Mouse (Mus musculus): ENCODE measurements at regions not wholly inside any gene's neighbourhood (a gene's known extent, or its start where the extent isn't known, plus 50 kb on each side); places are given as distances from the start of the nearest gene placed in this dataset.

DNA sequence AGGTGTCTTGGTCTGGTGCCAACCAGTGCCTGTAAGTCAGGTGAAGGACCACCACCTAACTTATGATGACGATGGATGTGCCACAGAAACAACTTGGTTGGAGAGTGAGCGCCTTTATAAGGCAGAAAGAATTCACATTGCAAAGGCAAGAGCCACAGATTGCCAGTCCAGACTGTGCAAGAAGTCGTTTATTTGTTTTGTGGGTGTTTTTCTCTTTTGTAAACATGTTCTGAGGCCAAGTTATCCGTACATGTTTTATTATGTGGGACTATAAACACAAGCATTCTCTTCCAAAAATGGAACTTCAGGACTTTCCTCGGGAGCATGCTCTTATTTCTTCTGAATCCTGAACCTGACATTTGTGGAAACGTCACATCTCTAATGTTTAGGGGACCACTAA is 369.8 kb upstream of the Nt5c1b start:
- Histone ChIP-seq H3K27me3 (replicated peaks; ENCODE audit: control insufficient read depth, insufficient read depth, low read length) (no peaks in the 10 kb centered on the region), H3K4me1 (replicated peaks; ENCODE audit: control insufficient read depth, insufficient read depth, low read length) (peaks cover 8% of the 10 kb centered on the region; the same call in 1 of the 2 replicates)
- 56% methylated on average over 6 of the region's 6 CpGs for WGBS

DNA sequence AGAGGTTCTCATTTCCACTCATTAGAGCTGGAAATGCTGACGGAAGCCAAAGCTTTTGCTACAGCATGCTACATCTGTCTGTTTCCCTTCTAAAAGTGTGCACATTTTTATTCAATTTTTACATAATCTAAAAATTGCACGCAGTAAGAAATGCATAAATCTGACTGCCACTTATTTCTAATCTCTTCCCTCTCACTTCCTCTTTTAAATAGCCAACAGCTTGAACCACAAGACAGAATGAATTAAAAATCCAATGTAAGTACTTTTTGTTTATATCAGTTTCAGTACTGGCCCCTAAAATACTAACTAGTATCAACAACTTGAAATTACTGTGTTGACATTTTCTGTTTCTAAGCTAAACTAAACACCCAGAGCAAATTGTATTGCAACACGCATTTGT is 361.3 kb upstream of the Nt5c1b start:
- Histone ChIP-seq H3K27me3 (replicated peaks; ENCODE audit: control insufficient read depth, insufficient read depth, low read length) (no peaks in the 10 kb centered on the region), H3K9ac (ENCODE audit: low read length) (no peak overlapping the region)

More for the DNA sequence above, 369.8 kb upstream of the Nt5c1b start:
- ATAC-seq (replicated peaks; ENCODE audit: low FRiP score, low TSS enrichment, low read depth) (no peak), DNase-seq (ENCODE audit: low spot score) (no peak)
- no peak overlapping the region for H3K4me2 ChIP-seq (ENCODE audit: low read length)
- no peaks in the 10 kb centered on the region for H3K36me3 ChIP-seq (ENCODE audit: control insufficient read depth, insufficient read depth, low read length)
- H3K4me3 ChIP-seq (ENCODE audit: low read depth, low read length) = no peak overlapping the region
- no peak overlapping the region for H3K27ac ChIP-seq (ENCODE audit: low read depth)
- H3K9me3 ChIP-seq (ENCODE audit: control insufficient read depth, low read length) = no peaks in the 10 kb centered on the region
- no peak overlapping the region for H3K9ac ChIP-seq (ENCODE audit: low read length)

DNA sequence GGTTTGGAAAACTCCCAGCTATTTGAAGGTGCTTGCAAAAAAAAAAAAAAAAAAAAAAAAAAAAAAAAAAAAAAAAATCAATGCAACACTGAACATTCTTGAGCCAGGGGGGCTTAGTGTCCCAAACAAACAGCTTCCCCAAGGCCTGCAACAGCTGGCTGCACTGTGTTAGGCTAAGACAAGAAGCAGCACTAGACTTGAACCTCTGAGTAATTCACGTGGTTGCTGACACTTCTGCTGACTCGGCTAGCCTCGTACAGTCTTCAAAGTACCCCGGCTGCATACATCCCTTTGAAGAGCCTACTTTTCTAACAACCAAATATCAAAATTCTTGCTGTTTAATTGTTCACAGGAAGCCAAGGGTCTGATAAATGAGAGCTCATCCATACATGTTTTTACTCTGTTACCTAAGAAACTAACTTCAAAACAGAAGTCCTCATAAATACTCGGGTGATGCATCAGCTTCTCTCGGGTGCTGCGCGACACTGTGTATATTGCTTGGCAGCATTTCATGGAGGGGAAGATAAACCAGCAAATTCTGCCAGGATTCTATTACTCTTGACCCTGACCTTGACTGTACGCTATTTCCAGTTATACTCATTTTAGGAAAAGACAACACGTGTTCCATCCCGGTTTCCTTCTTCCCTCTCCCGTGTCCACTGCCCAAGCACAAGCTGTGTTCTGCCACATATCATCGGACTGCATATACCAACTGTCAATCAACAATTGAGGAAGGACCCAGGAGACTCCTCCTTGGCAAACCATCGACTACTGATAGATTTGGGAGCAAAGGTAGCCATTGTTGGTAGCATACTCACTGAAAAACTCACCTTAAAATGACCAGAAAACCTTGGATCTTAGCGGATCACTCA is 352.8 kb upstream of the Nt5c1b start:
- ATAC-seq (replicated peaks; ENCODE audit: low FRiP score, low TSS enrichment, low read depth) = peak; percentile 81; the same call in 1 of the 2 replicates
- H3K27me3 ChIP-seq (replicated peaks; ENCODE audit: control insufficient read depth, insufficient read depth, low read length) = no peaks in the 10 kb centered on the region
- no peaks in the 10 kb centered on the region for H3K9me3 ChIP-seq (ENCODE audit: control insufficient read depth, low read length)
- no peak overlapping the region for H3K9ac ChIP-seq (ENCODE audit: low read length)
- peak overlapping the region; percentile 13; the same call in 1 of the 2 replicates for H3K4me2 ChIP-seq (ENCODE audit: low read length)
- H3K4me1 ChIP-seq (replicated peaks; ENCODE audit: control insufficient read depth, insufficient read depth, low read length) = peaks cover 9% of the 10 kb centered on the region
- H3K27ac ChIP-seq (ENCODE audit: low read depth) = peak overlapping the region; percentile 52
- no peak overlapping the region for H3K4me3 ChIP-seq (ENCODE audit: low read depth, low read length)
- 36% methylated on average over 15 of the region's 15 CpGs for WGBS
- H3K36me3 ChIP-seq (ENCODE audit: control insufficient read depth, insufficient read depth, low read length) = no peaks in the 10 kb centered on the region
- peak; percentile 64 for DNase-seq (ENCODE audit: low spot score)

More for the DNA sequence above, 361.3 kb upstream of the Nt5c1b start:
- 43% methylated on average over 3 of the region's 3 CpGs for WGBS
- no peaks in the 10 kb centered on the region for H3K9me3 ChIP-seq (ENCODE audit: control insufficient read depth, low read length)
- DNase-seq (ENCODE audit: low spot score) = no peak
- no peak overlapping the region for H3K4me3 ChIP-seq (ENCODE audit: low read depth, low read length)
- no peaks in the 10 kb centered on the region for H3K36me3 ChIP-seq (ENCODE audit: control insufficient read depth, insufficient read depth, low read length)
- H3K4me1 ChIP-seq (replicated peaks; ENCODE audit: control insufficient read depth, insufficient read depth, low read length) = no peaks in the 10 kb centered on the region; the same call in 1 of the 2 replicates
- no peak overlapping the region for H3K27ac ChIP-seq (ENCODE audit: low read depth)
- ATAC-seq (replicated peaks; ENCODE audit: low FRiP score, low TSS enrichment, low read depth) = no peak
- H3K4me2 ChIP-seq (ENCODE audit: low read length) = no peak overlapping the region

DNA sequence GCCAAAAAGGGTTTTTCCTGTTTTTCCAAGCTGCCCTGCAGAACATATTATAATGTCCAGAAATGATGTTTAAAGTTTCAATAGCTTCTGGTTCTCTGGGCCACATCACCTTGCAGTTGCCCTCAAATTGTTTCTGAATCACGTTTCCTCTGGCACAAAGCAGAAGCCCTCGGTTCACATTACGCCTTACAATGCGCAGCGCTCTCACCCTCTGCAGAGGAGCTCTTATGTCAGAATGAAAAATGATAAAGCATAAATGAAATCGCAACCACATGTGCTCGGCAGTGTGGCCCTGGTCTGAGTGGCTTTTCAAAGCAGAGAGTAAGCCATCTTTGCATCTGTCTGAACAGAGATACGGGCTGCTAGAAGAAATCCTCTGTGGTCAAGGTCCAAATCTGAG is 334.3 kb upstream of the Nt5c1b start:
- Histone ChIP-seq H3K27me3 (replicated peaks; ENCODE audit: control insufficient read depth, insufficient read depth, low read length) (no peaks in the 10 kb centered on the region), H3K4me3 (ENCODE audit: low read depth, low read length) (no peak overlapping the region), H3K9me3 (ENCODE audit: control insufficient read depth, low read length) (no peaks in the 10 kb centered on the region), H3K36me3 (ENCODE audit: control insufficient read depth, insufficient read depth, low read length) (no peaks in the 10 kb centered on the region), H3K4me2 (ENCODE audit: low read length) (no peak overlapping the region), H3K4me1 (replicated peaks; ENCODE audit: control insufficient read depth, insufficient read depth, low read length) (peaks cover 5% of the 10 kb centered on the region; the same call in 1 of the 2 replicates), H3K9ac (ENCODE audit: low read length) (no peak overlapping the region), H3K27ac (ENCODE audit: low read depth) (no peak overlapping the region)
- DNase-seq (ENCODE audit: low spot score) (no peak), ATAC-seq (replicated peaks; ENCODE audit: low FRiP score, low TSS enrichment, low read depth) (no peak)
- 31% methylated on average over 8 of the region's 8 CpGs for WGBS

DNA sequence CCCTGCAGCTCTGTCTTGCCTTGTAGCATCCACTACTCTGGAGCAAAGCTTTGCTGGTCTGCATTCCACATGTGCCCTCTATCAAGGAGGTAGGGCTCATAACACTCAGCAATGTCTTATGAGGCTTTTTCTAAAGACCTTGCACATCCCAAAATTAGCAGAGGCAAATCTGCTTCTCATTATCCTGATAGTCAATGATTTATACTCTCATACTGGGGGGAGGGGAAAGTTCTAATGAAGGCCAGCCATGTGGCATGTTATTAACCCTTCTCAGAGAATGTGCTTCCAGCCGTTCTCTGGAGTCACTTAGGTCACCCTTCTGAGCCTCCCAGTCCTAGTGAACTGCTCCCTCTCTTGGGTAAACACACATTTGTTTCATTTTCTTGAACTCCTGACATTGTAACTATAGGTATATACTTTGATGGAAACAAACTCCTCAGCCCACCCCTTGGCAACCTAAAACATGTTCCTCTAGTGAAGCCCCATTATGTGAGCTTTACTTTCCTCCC is 307.7 kb upstream of the Nt5c1b start:
- no peak overlapping the region for H3K4me3 ChIP-seq (ENCODE audit: low read depth, low read length)
- no peaks in the 10 kb centered on the region for H3K27me3 ChIP-seq (replicated peaks; ENCODE audit: control insufficient read depth, insufficient read depth, low read length)
- H3K4me2 ChIP-seq (ENCODE audit: low read length) = no peak overlapping the region
- 0 out of 2 replicates have a peak, but pooled peaks cover 5% of the 10 kb centered on the region for H3K4me1 ChIP-seq (replicated peaks; ENCODE audit: control insufficient read depth, insufficient read depth, low read length)
- WGBS = 17% methylated on average over 1 of the region's 1 CpGs
- H3K27ac ChIP-seq (ENCODE audit: low read depth) = no peak overlapping the region
- DNase-seq (ENCODE audit: low spot score) = no peak
- ATAC-seq (replicated peaks; ENCODE audit: low FRiP score, low TSS enrichment, low read depth) = no peak
- H3K9me3 ChIP-seq (ENCODE audit: control insufficient read depth, low read length) = no peaks in the 10 kb centered on the region
- no peaks in the 10 kb centered on the region for H3K36me3 ChIP-seq (ENCODE audit: control insufficient read depth, insufficient read depth, low read length)
- H3K9ac ChIP-seq (ENCODE audit: low read length) = no peak overlapping the region

DNA sequence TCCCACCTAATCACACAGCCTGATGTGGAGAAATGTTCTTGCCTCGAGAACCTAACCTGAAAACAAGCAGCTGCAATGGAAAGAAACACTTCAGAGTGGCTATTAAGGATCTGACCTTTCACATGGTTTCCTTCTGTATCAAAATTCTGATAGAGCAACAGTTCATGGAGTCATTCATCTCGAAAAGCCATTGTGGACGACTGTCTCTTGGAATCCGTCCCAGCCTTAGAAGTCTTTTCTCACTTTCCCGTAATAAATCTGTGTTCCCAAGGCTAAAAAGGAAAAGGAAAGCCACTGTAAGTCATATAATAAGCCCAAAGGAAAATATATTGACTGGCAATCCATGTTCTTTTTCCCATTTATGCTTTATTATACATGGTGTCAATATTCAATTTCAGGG is 291.4 kb upstream of the Nt5c1b start:
- H3K9me3 ChIP-seq (ENCODE audit: control insufficient read depth, low read length) = no peaks in the 10 kb centered on the region
- H3K27ac ChIP-seq (ENCODE audit: low read depth) = peak overlapping the region; percentile 66
- H3K27me3 ChIP-seq (replicated peaks; ENCODE audit: control insufficient read depth, insufficient read depth, low read length) = no peaks in the 10 kb centered on the region
- no peak overlapping the region for H3K4me2 ChIP-seq (ENCODE audit: low read length)
- H3K4me1 ChIP-seq (replicated peaks; ENCODE audit: control insufficient read depth, insufficient read depth, low read length) = peaks cover 9% of the 10 kb centered on the region
- no peaks in the 10 kb centered on the region for H3K36me3 ChIP-seq (ENCODE audit: control insufficient read depth, insufficient read depth, low read length)
- 46% methylated on average over 5 of the region's 5 CpGs for WGBS
- H3K4me3 ChIP-seq (ENCODE audit: low read depth, low read length) = no peak overlapping the region
- no peak overlapping the region for H3K9ac ChIP-seq (ENCODE audit: low read length)
- ATAC-seq (replicated peaks; ENCODE audit: low FRiP score, low TSS enrichment, low read depth) (no peak), DNase-seq (ENCODE audit: low spot score) (peak; percentile 51)

DNA sequence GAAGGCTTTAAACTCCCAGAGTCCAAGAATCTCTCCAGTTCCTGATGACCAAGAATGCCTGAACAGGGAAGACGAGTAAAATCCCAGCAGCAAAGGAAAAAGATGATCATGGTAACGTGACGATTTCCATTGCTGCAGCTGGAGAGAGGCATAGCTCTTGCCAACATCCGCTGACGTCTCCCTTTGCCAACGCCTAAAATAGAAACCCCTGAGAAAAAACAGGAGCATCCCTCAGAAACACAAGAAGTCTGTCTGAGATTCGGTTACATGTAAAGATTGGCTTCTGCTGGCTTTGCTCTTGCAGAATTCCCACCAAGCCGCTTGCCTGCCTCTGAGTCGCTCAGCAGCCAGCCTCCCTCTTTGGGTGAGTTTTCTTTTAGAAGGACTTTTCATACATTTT is 290.3 kb upstream of the Nt5c1b start:
- H3K27me3 ChIP-seq (replicated peaks; ENCODE audit: control insufficient read depth, insufficient read depth, low read length) = no peaks in the 10 kb centered on the region
- 35% methylated on average over 9 of the region's 9 CpGs for WGBS
- ATAC-seq (replicated peaks; ENCODE audit: low FRiP score, low TSS enrichment, low read depth) = no peak
- peaks cover 9% of the 10 kb centered on the region for H3K4me1 ChIP-seq (replicated peaks; ENCODE audit: control insufficient read depth, insufficient read depth, low read length)
- no peaks in the 10 kb centered on the region for H3K9me3 ChIP-seq (ENCODE audit: control insufficient read depth, low read length)
- H3K36me3 ChIP-seq (ENCODE audit: control insufficient read depth, insufficient read depth, low read length) = no peaks in the 10 kb centered on the region
- H3K4me3 ChIP-seq (ENCODE audit: low read depth, low read length) = no peak overlapping the region
- H3K9ac ChIP-seq (ENCODE audit: low read length) = no peak overlapping the region
- no peak overlapping the region for H3K4me2 ChIP-seq (ENCODE audit: low read length)
- peak overlapping the region; percentile 67; the same call in 1 of the 2 replicates for H3K27ac ChIP-seq (ENCODE audit: low read depth)
- DNase-seq (ENCODE audit: low spot score) = peak; percentile 52

DNA sequence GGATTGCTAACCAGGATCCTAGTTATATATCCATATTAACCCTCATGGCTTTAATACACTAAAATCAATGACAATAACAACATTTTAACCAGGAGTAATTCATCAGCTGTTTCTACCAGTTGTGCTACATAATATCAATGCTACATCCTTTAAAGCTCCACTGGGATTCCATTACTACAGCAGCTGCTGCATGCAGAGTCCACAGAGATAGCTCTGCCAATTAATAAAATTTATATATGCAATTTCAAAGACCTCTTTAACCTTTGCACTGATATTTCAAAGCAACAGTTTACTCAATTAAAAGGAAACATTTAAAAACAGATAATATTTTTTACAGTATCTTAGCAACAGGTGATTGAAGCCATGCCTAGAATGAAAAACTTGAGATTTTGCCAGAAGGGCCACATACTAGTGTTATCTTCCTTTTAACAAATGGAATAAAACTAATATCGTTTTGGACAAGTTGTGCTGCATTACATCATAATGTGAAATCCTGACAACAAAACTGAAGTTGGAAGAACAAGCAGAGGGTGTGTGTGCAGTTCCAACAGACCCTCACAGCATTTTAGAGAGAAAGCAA is 256.8 kb upstream of the Nt5c1b start:
- no peaks in the 10 kb centered on the region for H3K4me1 ChIP-seq (replicated peaks; ENCODE audit: control insufficient read depth, insufficient read depth, low read length)
- no peaks in the 10 kb centered on the region for H3K9me3 ChIP-seq (ENCODE audit: control insufficient read depth, low read length)
- H3K36me3 ChIP-seq (ENCODE audit: control insufficient read depth, insufficient read depth, low read length) = no peaks in the 10 kb centered on the region
- no peak overlapping the region for H3K27ac ChIP-seq (ENCODE audit: low read depth)
- H3K27me3 ChIP-seq (replicated peaks; ENCODE audit: control insufficient read depth, insufficient read depth, low read length) = no peaks in the 10 kb centered on the region
- 38% methylated on average over 1 of the region's 1 CpGs for WGBS
- no peak for DNase-seq (ENCODE audit: low spot score)
- no peak overlapping the region for H3K4me2 ChIP-seq (ENCODE audit: low read length)
- no peak for ATAC-seq (replicated peaks; ENCODE audit: low FRiP score, low TSS enrichment, low read depth)
- H3K4me3 ChIP-seq (ENCODE audit: low read depth, low read length) = no peak overlapping the region
- no peak overlapping the region for H3K9ac ChIP-seq (ENCODE audit: low read length)

Data from intestine, embryonic 14.5 days (tissue).